Mouse (Mus musculus) monocyte, adult 5-6 weeks (primary cell): ENCODE results near the gene Lcn11. TPM values are rescaled to one million over a fixed set of nuclear protein-coding genes. Genes with fewer than 3 reads are reported as not detected.
"Not testable (repeated sequence)": the region's sequence is repeated elsewhere in the genome, so short reads cannot be mapped to it uniquely, and the experiment has no call there.

ENCODE experiments used
- ATAC-seq: fragments of 153-309, 156-312 bp; replicated peaks from 2 replicates; pipeline ENCODE4 v1.8.0; 2017; ENCODE audit warnings: mild to moderate bottlenecking; ENCODE audit not compliant: low TSS enrichment, insufficient number of reproducible peaks, severe bottlenecking, poor library complexity, low FRiP score
- total RNA-seq: library from RNA; stranded (forward); fragments of 200-1000, 200-491, 200-594 nt; gene quantifications from 3 replicates; pipeline ENCODE4 v1.2.3, GENCODE M21; 2017

Lcn11 gene
- not detected in 3 replicates for total RNA-seq

DNA sequence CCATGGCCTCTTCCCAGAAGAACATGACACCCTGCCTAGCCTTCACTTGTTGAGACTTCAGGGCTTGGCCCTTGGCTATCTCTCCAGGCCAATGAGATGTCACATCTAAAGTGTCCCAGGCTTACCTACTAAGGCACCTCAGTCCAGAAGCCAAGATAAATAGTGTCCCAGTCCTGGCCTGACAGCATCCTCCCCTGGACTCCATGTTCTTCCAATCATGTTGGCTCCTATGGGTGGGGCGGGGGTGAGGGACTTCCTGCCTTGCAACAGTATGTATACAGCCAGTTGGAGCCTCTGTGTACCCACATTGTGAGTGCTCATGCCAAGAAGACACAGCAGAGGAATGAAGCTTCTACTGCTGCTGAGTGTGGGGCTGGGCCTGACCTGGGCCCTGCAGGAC is at the start of gene Lcn11:
Gene Lcn11 (plus strand): TSS at position 301 of the 400 bp plus-strand sequence.
- no peak for ATAC-seq

DNA sequence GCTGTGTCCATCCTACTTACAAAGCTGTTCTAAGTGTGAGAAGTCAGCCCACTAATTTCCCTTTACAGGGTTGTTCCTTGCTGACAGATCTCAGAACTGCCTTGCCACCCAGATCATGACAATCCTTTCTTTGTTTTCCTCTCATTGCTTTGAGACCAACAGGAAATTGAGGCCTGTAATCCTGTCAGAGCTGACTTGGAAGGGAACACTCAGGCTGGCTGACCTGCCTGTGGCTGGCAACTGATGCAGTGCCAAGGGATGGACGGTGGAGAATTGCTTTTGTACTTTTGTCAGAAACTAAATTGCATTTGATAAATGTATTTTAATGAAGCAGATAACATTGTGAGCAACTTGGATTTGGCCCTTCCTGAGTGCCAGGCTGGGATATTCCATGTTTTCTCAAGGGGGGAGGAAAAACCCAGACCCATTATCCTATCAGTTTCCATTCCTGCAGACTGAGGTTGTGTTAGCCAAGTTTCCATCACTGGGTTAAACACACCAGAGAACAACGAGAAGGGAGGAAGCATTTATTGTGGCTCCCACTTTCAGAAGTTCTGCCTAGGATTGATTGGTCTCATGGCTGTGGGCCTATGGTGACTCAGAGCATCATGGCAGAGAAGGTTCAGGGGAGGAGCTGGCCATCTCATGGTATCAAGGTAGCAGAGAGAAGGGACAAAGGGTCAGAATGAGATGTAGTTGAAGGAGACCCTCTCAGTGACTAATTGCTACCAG is 43.5 kb upstream of the Lcn11 start:
- no peak for ATAC-seq

DNA sequence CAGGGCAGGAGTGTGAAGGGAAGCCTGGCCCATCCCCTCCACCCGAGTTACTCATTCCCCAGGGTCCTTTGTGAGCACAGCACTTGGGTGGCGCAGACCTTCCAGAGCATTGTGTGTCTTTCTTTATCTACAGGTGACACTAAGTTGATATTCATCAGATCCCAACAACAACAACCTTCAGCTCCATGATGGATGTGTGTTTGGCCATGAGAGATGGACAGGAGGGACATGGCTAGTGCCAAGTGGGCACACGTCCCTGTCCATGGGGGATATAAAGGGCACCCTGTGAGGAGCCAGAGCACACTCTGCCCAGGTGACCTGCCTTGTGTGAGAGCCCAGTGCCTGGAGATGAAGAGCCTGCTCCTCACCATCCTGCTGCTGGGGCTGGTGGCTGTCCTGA is 40.1 kb upstream of the Lcn11 start, which contains the start of gene Obp2b:
Gene Obp2b (plus strand): TSS at position 301 of the 400 bp plus-strand sequence.
- not testable (repeated sequence) for ATAC-seq

DNA sequence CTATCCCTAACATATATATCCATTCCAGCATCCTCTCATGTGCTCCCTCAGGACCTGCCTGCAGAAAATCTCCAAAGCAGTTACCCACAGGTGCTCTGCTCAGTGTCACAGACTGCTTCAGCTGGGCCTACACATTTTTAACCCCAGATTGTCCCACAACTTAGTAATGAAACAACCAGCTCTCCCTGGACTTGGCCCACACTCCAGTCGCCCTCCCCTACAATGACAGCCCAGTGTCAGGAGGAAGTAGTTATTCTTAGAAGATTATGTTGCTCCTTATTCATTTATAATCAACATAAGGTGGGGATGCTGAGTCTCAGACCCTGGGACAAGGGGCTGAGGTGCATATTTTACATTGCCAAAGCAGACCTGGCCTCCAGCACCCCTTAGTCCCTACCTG is 35.1 kb upstream of the Lcn11 start:
- ATAC-seq: no peak

DNA sequence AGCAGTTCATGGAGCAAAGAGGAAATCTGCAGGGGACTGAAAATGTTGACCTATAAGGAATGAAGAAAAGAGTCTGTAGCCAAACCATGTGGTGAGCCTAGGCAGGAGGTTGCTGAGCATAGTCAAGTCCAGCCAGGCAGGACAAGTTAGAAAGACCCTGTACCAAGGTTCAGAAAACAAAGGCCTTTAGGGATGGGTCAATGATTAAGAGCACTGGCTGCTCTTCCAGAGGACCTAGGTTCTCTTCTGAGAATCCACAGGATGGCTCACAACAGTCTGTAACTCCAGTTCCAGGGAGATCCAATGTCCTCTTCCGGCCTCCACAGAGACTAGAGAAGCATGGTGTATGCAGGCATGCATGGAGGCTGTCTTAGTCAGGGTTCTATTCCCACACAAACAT is 22.6 kb upstream of the Lcn11 start:
- no peak for ATAC-seq

DNA sequence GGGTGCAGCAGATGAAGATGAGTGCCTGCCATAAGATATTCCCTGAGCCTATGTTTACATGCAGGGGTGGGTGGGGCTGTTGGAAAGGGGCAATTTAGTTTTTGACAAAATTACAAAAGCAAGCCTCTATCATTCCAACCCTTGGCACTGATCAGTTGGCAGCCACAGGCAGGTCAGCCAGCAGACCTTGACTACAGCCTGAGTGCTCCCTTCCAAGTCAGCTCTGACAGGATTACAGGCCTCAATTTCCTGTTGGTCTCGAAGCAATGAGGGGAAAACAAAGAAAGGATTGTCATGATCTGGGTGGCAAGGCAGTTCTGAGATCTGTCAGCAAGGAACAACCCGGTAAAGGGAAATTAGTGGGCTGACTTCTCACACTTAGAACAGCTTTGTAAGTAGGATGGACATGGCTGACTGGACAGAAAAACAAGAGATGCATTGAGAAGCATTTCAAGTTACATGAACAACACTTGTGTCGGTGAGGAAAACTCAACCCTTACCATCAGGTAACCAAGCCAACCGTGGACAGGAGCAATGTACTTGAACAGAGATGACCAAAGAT is 18.7 kb upstream of the Lcn11 start:
- ATAC-seq: no peak

DNA sequence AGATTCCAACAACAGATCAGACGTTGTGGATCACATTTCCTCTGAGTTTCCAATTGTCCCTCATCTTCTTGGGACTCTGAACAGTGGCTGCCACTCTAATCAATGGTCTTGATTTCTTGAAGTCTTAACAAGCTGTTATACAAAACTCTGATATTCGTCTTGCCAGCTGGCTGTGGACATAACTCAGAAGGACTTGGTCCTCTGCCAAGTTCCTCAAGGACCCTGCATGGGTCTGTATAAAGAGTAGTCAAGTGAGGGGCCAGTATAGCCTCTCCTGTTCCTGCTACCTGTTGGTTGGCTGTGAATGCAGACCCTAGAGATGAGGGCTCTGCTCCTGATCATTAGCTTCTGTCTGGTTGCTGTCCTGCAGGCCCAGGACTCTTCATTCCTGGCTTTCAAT is 11.5 kb upstream of the Lcn11 start, which contains the start of gene Lcn3:
Gene Lcn3 (plus strand): TSS at position 301 of the 400 bp plus-strand sequence.
- no peak for ATAC-seq

DNA sequence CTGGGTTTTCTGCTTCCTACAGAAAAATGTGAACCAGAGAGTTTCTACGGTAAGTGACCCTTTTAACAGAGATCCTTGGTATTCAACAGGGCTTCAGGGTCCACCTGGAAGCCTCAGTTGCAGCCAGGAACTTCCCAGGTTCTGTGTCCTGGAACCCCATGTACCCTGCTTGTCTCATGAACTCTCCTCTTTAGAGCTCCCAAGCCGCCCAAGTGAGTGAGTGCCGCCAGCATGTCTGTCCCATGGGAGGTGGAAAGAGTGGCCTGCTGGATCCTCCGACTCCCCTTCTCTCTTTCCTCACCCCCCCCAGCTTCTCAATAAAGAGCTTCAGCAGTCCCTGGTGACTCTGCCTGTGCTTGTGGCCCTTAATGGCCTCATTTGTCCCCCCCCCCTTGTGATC is 9.1 kb upstream of the Lcn11 start:
- ATAC-seq: no peak

DNA sequence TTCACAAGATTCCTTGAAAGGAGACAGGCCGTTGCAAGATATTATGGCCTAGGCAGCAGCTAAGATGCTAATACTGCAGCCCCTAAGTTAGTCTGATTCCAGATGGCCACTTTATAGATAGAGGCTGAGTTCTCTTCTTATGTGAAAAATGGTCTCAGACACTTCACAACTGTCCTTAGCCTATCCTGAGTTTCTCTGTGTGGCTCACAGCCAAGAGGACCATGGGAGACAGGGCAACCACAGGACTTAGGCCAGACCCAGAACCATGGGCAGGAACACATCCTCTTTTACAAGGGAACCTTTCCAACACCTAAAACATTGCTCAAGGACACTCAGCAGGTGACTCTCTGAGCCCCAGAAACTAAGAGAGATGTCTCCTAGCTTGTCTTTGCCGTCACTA is 3.3 kb upstream of the Lcn11 start:
- ATAC-seq: no peak

DNA sequence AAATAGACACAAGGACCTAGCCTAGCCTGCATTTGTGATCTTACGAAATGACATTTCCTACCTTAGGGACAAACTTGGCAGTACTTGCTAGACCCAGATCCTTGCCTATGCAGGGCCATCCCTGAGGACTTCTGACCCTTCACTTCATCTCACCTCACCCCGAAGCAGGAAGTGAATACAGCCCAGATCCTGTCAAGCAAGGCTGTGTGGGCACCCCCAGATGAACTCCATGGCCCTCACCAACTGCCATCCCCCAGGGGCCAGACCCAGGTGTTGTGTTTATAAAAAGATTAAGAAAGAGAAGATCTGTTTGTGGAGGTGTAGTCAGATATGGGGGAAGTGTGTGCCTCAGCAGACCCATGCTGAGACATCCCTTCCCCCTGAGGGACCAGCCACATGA is 2.2 kb upstream of the Lcn11 start:
- no peak for ATAC-seq

DNA sequence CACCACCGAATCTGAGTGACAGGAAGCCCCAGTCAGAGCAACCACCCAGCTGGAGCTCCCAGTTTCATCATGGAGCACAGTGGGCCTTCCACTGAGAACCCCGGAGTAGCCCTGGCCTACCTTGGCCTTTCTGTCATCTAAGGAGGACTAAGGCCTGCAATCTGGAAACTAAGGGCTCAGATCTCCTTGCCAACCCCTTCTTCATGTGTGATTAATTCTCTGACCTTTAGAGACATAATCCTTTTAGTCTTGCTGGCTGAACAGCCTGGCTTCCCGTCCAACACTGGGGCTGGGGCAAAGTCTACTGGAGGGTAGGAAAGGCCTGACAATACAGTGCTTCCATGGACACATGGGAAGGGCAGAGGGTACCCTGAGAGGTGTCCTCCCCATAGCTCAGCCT is 826 bp upstream of the Lcn11 start:
- no peak for ATAC-seq

DNA sequence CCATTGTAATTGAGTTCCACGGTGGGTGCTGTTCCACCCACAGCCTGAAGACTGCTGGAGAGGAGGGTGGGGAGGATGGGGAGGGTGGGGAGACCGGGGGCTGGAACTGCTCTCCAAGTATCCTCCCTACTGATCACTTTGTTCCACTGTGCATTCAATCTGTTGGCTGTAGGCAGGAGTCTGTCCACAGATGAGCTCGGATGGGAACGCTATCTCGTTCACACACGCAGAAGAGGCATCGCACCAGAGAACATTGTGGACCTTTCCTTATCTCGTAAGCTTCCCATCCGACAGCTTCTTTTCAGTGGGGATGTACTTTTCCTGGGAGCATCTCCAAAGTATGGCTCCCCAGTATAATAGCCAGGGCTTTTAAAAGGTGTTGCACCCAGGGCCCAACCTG is 2.3 kb downstream of the Lcn11 start:
- ATAC-seq: no peak

DNA sequence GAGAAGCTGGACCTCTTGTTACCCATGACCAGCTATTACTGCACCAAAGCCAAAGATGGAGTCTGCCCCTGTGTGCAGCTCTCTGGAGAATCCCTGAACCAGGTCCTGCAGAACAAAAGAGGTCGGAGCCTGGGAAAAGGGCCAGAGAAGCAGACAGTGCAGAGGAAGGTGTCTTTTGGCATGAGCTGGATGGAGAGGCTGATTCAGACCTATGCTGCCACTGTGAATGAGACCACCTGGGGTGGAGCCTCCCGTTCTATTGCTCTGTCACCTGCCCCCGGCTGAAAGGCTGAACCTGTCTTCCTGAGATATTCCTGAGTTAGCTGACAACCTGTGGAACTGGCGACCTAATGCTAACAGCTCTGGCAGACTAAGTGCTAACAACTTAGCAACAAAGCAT is 4.1 kb downstream of the Lcn11 start:
- no peak for ATAC-seq

DNA sequence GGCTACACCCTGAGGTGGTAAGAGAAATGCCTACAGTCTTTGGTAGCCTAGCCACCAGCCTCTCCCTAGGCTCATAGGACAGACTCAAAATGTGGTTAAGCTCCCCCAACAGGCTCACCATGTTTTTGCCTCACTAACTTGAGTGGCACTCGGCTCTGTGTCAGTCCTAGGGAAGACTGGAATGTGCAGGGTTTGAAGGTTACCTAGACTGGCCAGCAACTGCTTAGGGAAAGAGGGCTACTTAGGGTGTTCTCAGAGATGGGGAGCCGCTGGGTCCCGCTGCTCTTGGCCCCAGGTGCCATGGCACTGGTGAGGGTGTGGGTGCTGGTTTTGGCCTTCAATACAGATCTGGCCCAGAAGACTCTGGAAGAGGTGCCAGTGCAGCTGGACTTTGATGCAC is 5.1 kb downstream of the Lcn11 start, which contains the start of gene Gm13539:
Gene Gm13539 (plus strand): TSS at position 301 of the 400 bp plus-strand sequence.
- ATAC-seq: no peak

DNA sequence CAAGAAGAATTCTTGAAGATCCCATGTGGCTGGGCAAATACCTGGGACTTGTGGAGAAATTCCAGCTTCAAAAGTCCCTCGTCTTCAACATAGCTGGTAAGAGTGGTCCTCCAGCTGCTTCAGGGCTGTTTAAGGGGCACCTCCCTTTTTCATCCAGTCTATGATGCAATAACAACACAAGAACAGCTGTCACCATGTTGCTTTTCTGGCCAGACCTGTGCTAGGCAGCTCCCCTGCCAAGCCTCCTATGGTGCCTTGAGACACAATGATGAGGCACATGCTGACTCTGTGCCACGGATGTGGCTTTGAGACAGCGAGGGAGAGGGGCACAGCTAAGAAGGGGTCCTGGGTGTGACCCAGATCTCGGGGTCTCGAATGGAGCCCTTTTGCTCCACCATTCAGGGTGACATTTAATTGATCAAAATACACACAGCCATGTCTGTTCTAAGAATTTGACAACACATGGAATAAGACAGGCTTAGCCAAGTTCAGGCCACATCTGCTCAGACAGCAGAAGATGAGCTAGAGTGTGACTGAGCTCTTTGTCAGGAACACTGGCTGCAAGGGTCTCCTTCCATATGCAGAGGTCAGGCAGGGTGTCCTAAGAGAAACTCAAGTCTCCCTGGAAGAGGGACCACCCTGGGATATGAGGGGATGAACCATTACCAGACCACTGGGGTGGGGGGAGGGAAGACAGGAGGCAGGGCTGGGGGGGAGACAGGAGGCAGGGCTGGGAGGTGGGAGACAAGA is 8.9 kb downstream of the Lcn11 start:
- ATAC-seq: no peak

DNA sequence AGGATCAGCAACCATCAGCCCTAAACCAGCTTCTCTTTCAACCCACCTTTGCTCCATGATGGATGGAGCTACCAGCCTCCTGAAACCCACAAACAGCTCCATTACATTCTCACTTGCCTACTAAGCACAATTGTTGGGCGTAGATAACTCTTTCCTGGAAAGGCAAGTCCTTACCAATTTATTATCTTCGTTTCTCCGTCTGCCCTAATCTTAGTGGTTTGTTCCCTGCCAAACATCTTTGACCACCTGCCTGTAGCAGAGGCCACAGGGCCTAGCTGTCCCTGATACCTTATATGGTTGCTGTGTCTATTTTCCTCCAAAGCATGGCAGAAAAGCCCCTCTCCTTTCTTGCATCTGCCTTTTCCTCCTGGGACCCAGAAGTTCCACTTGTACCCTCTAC is 12.3 kb downstream of the Lcn11 start:
- ATAC-seq: no peak

DNA sequence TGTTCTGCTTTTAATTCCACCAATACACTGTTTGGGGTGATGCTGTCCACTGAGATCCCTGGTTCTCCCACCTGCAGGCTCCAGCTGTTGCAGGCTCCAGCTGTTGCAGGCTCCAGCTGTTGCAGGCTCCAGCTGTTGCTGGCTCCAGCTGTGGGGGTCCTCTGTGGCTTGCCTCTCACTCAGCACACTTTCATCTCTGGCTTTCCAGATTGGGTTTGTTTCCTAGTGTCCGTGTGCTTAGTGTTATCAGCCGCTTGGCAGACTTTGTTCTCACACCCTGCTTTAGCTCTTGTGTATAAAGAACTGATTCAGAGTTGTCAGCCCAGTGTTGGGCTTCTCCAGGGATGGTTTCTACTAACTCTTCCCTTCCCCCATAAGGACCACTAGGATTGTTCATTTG is 20.8 kb downstream of the Lcn11 start:
- no peak for ATAC-seq

DNA sequence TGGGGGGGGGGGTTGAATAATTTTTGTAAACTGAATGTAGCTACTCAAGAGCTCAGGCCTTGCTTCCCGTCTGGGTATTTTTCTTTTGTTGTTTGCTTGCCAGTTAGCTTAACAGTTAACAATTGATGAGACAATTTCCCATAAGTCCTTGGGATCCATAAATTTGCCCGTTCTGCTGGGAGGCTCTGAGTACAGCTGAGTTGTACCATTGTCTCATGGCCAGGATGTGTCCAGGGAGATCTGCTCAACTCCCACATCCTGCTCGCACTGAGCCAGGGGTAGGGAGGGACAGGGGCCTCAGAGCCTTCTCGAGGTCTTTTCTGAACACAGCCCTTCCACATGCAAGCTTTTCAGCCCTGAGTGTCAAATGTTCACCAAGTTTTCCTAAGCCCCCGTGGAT is 21.2 kb downstream of the Lcn11 start:
- ATAC-seq: no peak

DNA sequence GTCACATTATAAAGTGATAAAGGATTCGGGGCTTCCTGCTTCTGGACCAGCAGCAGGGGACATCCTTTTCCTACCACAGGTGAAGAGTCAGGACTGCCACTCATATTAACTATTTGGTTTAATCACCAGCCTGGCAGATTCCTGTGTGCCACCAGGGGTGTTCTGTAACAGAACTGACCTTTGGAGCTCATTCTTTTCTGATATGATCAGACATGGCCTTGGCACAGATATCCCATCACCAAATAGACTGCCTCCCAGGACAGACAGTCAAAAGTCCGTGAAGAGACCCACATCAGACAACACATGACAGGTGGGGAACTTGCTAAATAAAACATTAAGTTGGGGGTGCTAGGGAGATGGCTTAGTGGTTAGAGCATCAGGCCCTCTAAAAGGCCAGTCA is 34.9 kb downstream of the Lcn11 start:
- ATAC-seq: no peak

DNA sequence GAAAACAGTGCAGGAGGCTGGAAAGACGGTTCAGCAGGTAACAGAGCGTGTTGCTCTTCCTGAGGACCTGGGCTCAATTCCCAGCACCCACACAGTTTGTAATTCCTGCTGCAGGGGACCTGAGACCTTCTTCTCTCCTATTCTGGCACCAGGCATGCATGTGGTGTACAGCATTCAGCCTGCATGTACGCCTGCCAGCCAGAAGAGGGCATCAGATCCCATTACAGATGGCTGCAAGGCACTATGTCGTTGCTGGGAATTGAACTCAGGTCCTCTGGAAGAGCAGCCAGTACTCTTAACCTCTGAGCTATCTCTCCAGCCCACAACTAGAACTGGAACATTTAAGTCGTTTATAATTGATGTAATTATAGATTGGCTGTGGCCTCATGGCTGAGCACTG is 36.5 kb downstream of the Lcn11 start:
- ATAC-seq: no peak
